Comparison of ENCODE assay signal across 15 mouse cellular contexts in the genomic region with DNA sequence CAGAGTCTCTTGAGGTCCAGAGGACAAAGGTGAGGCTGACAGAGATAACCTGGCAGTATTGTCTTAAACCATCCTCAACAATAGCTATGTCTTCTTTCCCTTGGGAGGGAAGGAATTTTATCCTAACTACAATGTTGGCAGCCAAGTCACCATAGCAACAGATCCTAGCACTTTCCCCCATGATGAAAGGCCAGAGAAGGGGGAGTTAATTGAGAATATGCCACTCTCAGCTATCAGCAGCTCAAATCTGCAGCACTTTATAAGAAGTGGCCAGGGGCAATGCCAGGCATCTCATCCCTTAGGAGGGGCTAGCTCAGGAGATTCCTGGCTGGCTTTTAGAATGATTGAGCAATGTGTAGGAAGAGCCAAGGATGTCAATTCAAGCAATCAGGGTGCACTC.
"Had no signal": no experiment of that assay in that cellular context is flagged by ENCODE, and none has a peak within 500 bp of the region (broad histone marks: within the 10 kb centered on the region; RNA-seq: fewer than 3 reads in every experiment).

No protein-coding gene starts in this region.

- H3K4me2 ChIP-seq: limb, embryonic 12.5 days; liver, embryonic 13.5 days; lung, embryonic 15.5 days; neural tube, embryonic 15.5 days had no signal

- H3K9me3 ChIP-seq: limb, embryonic 12.5 days; liver, embryonic 13.5 days; lung, embryonic 15.5 days; neural tube, embryonic 15.5 days had no signal

- H3K36me3 ChIP-seq: limb, embryonic 12.5 days; liver, embryonic 13.5 days; lung, embryonic 15.5 days; neural tube, embryonic 15.5 days had no signal

- H3K27me3 ChIP-seq: limb, embryonic 12.5 days; liver, embryonic 13.5 days; lung, embryonic 15.5 days; neural tube, embryonic 15.5 days had no signal

- H3K9ac ChIP-seq: limb, embryonic 12.5 days; liver, embryonic 13.5 days; liver, postnatal 0 days; lung, embryonic 15.5 days; neural tube, embryonic 15.5 days had no signal

- H3K4me1 ChIP-seq: liver, embryonic 13.5 days; lung, embryonic 15.5 days; megakaryocyte, embryonic 14.5 days; neural tube, embryonic 15.5 days had no signal

- H3K27ac ChIP-seq: limb, embryonic 12.5 days; liver, embryonic 13.5 days; lung, embryonic 15.5 days; macrophage; neural tube, embryonic 15.5 days had no signal

- ATAC-seq: liver, postnatal 0 days had no signal

- H3K4me3 ChIP-seq: limb, embryonic 12.5 days; liver, embryonic 13.5 days; lung, embryonic 15.5 days; megakaryocyte, embryonic 14.5 days; myocyte; neural tube, embryonic 15.5 days had no signal

- DNase-seq: kidney, postnatal 14 days; layer of hippocampus, postnatal 36 days; liver; liver, embryonic 13.5 days; liver, postnatal 0 days; lung, postnatal 14 days; right cerebral cortex, adult 18-20 months; right cerebral cortex, postnatal 25 days; thymus, postnatal 36 days had no signal
